Mouse (Mus musculus) kidney, adult 2 months (tissue): Measurements from ENCODE around the gene Psat1. TPM values are rescaled to one million over a fixed set of nuclear protein-coding genes. Genes with fewer than 3 reads are reported as not detected.

Experiments
- DNase-seq: peaks from one replicate; pipeline ENCODE4 v3.0.0; 2021
- H3K27ac ChIP-seq: fragments of 200-500 bp; 2 replicates; pipeline ENCODE4 v1.5.1; 2012; ENCODE audit warnings: low read depth, low read length, control low read depth, inconsistent platforms; ENCODE audit not compliant: insufficient read depth
- H3K27me3 ChIP-seq: fragments of 200-500 bp; replicated peaks from 2 replicates; pipeline ENCODE4 v1.6.1; 2012; ENCODE audit warnings: mild to moderate bottlenecking, moderate library complexity, low read length, inconsistent platforms; ENCODE audit not compliant: control insufficient read depth, insufficient read depth
- H3K36me3 ChIP-seq: fragments of 200-500 bp; 2 replicates; pipeline ENCODE4 v1.6.1; 2012; ENCODE audit warnings: mild to moderate bottlenecking, moderate library complexity, low read length, inconsistent platforms; ENCODE audit not compliant: control insufficient read depth, insufficient read depth
- H3K4me1 ChIP-seq: fragments of 200-500 bp; 2 replicates; pipeline ENCODE4 v1.6.1; 2011; ENCODE audit warnings: low read length; ENCODE audit not compliant: control insufficient read depth, insufficient read depth
- H3K4me3 ChIP-seq: fragments of 200-500 bp; 2 replicates; pipeline ENCODE4 v1.5.1; 2011; ENCODE audit warnings: mild to moderate bottlenecking, low read depth, low read length, control low read depth; ENCODE audit not compliant: insufficient read depth
- CTCF ChIP-seq: fragments of 200-500 bp; conservative IDR thresholded peaks from 2 replicates; pipeline ENCODE4 v1.5.1; 2011; ENCODE audit warnings: low read depth, mild to moderate bottlenecking, control low read depth, low read length, moderate library complexity, mixed read lengths; ENCODE audit not compliant: insufficient read depth, insufficient read length
- POLR2A ChIP-seq: fragments of 200-500 bp; IDR thresholded peaks from one replicate; pipeline ENCODE4 v1.6.1; 2011; ENCODE audit warnings: low read depth, low read length, control low read depth
- WGBS: fragments of 180-500 bp; shearing (Covaris S2); methylation state at CpG from one replicate; pipeline ENCODE4 v1.1.7; 2018; 5-methylcytosine and 5-hydroxymethylcytosine counted together
- polyA plus RNA-seq: library from polyadenylated mRNA; depleted of rRNA; stranded (reverse); fragments of >200 nt; gene quantifications from 2 replicates; pipeline ENCODE4 v1.2.3, GENCODE M21; 2012

The Psat1 gene
- polyA plus RNA-seq, 1 experiment: 28.5 TPM

GRCm38 (mm10) chr19:15948426-15948825 lies 1.3 kb upstream of the Psat1 start:
- H3K4me3 ChIP-seq: no peak overlapping the region
- no peaks in the 10 kb centered on the region for H3K36me3 ChIP-seq
- no peaks in the 10 kb centered on the region for H3K27me3 ChIP-seq
- peak overlapping the region; percentile 33; the same call in 1 of the 2 replicates for H3K27ac ChIP-seq
- WGBS: 68% methylated on average over 7 of the region's 7 CpGs
- DNase-seq: peak; percentile 79
- H3K4me1 ChIP-seq: no peaks in the 10 kb centered on the region
- no peak for TF ChIP-seq POLR2A

DNA sequence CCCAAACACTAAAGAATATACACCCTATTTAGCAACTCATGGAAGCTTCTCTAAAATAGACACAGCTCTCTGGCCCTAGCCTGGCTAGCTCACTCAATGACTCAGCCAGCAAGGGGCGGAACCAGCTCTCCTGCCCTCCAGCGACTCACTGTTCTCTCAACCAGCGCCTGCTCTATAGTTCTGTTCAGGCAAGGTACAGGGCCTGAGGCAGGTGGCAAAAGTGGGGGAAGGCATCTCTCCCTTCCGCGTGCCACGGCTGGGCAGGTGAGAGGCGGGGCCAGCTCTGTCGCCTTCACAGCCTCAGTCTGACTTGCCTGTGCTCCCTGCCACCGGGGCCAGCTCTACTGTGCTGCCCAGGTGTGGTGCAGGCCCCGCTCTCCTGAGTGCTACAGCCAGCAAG lies 474 bp downstream of the Psat1 start:
- Histone ChIP-seq H3K4me3 (no peak overlapping the region), H3K4me1 (no peaks in the 10 kb centered on the region), H3K36me3 (no peaks in the 10 kb centered on the region), H3K27me3 (no peaks in the 10 kb centered on the region), H3K27ac (peak overlapping the region; percentile 34; the same call in 1 of the 2 replicates)
- peak; percentile 52 for DNase-seq
- no peak for TF ChIP-seq CTCF
- TF ChIP-seq POLR2A: no peak
- 57% methylated on average over 10 of the region's 10 CpGs for WGBS

GRCm38 (mm10) chr19:15943117-15943423 lies 4.1 kb downstream of the Psat1 start:
- Histone ChIP-seq H3K4me3 (no peak overlapping the region), H3K27me3 (no peaks in the 10 kb centered on the region), H3K27ac (no peak overlapping the region), H3K36me3 (no peaks in the 10 kb centered on the region), H3K4me1 (peaks cover 9% of the 10 kb centered on the region)
- DNase-seq: no peak
- no peak for TF ChIP-seq POLR2A
- no peak for TF ChIP-seq CTCF
- 87% methylated on average over 7 of the region's 7 CpGs for WGBS

DNA sequence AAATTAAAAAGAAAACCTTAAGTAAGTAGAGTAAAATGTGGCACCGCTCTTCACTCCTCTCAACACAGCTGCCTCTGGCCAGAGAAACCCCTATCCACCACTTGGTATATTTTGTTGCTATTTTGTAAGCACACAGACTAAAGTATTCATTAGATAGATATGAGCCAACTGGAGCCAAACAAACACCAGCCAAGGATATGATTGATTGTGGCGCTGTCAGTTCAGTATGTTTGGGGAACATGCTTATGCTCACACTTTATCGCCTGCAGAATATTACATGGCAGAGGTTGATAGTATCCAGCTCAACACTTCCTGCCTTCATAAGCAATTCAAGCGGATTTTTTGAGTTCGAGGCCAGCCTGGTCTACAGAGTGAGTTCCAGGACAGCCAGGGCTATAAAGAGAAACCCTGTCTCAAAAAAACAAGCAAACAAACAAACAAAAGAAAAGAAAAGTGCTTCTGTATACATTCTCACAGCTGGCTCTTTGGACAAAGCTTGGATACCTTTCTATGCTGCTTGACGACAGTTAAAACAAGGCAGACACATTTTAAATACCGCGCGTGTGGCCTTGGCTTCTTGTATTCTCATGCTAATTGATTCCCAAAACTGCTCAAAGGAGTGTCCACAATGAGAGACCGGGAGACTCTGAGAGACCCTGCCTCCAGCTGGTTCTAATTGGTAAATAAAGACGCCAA lies 4.6 kb downstream of the Psat1 start:
- 82% methylated on average over 11 of the region's 11 CpGs for WGBS
- Histone ChIP-seq H3K27ac (no peak overlapping the region), H3K36me3 (no peaks in the 10 kb centered on the region), H3K4me3 (no peak overlapping the region), H3K4me1 (peaks cover 9% of the 10 kb centered on the region), H3K27me3 (no peaks in the 10 kb centered on the region)
- no peak for TF ChIP-seq POLR2A
- TF ChIP-seq CTCF: no peak
- DNase-seq: no peak

DNA sequence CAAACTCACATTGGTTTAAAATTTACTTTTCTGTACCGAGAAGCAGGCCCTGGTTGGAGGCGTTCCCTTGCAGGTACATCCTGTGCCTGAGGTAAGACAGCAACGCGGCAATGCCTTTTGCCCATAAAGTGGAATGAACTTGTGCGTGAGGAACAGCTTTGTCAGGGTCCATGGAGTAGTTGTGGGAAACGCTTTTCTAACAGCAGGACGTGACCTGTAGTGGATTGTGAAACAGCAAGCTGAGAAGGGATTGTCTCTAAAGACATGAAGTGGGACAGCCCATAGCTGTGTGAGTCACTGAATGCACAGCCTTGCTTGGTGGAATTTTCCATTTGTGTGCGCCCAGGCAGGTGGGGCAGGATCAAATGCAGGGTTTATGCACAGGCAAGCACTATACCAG lies 5.7 kb downstream of the Psat1 start:
- 33% methylated on average over 8 of the region's 8 CpGs for WGBS
- Histone ChIP-seq H3K27ac (peak overlapping the region; percentile 34), H3K36me3 (no peaks in the 10 kb centered on the region), H3K4me3 (no peak overlapping the region), H3K27me3 (no peaks in the 10 kb centered on the region), H3K4me1 (peaks cover 9% of the 10 kb centered on the region)
- TF ChIP-seq POLR2A: no peak
- no peak for TF ChIP-seq CTCF
- peak; percentile 73 for DNase-seq

GRCm38 (mm10) chr19:15925719-15926045 lies 21.5 kb downstream of the Psat1 start:
- Histone ChIP-seq H3K27ac (peak overlapping the region; percentile 19), H3K4me3 (peak overlapping the region; percentile 66; the same call in 1 of the 2 replicates), H3K27me3 (no peaks in the 10 kb centered on the region), H3K36me3 (no peaks in the 10 kb centered on the region), H3K4me1 (peaks cover 5% of the 10 kb centered on the region; the same call in 1 of the 2 replicates)
- peak; percentile 93 for DNase-seq
- under 1% methylated on average over 4 of the region's 4 CpGs for WGBS
- no peak for TF ChIP-seq POLR2A
- TF ChIP-seq CTCF: no peak

- DNase-seq: peak; percentile 94
- Histone ChIP-seq H3K27me3 (no peaks in the 10 kb centered on the region), H3K27ac (peak overlapping the region; percentile 7; the same call in 1 of the 2 replicates)
Measured at GRCm38 (mm10) chr19:15924866-15925718, 22.0 kb downstream of the Psat1 start.

More at GRCm38 (mm10) chr19:15924866-15925718, 22.0 kb downstream of the Psat1 start:
- Histone ChIP-seq H3K4me1 (peaks cover 5% of the 10 kb centered on the region; the same call in 1 of the 2 replicates), H3K4me3 (peak overlapping the region; percentile 66), H3K36me3 (no peaks in the 10 kb centered on the region)
- 1% methylated on average over 43 of the region's 43 CpGs for WGBS
- peak; percentile 3 for TF ChIP-seq POLR2A
- TF ChIP-seq CTCF: no peak
